In the genomic region with DNA sequence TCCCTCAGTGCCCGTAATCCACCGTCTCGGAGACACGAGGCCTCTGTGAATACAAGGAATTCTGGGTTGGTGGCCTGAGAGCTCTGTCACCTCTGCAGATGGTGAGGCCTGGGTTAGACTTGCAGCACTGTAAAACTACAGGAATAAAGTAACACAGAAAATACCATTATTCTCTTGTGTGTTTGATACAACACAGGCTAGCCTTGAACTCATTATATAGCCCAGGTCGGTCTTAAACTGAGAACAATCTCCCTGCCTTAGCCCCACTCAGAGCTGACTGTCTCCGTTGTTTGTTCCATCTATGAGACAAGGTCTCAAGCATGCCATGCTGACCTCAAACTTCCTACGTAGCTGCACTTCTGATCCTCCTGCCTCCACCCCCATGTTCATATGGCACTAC, we compare ENCODE assay signal across 20 mouse cellular contexts. TPM values are rescaled to one million over a fixed set of nuclear protein-coding genes. Genes with fewer than 3 reads are reported as not detected.
DNase-seq lines count a peak whose midpoint lies in the region; ATAC-seq and TF ChIP-seq lines count a peak whose summit lies in the region.
"Had no signal": no experiment of that assay in that cellular context is flagged by ENCODE, and none has a peak within 500 bp of the region (broad histone marks: within the 10 kb centered on the region; RNA-seq: fewer than 3 reads in every experiment).

No protein-coding gene starts in this region.

- TF ChIP-seq EP300 in heart, postnatal 0 days (IDR thresholded peaks at IDR 0.05; ENCODE audit: low read depth), result no peak

- no peak overlapping the region for H3K4me2 ChIP-seq in heart, embryonic 13.5 days
- no peak overlapping the region for H3K4me2 ChIP-seq in heart, postnatal 0 days (ENCODE audit: low read depth, low read length)
- H3K4me2 ChIP-seq in limb, embryonic 14.5 days (replicated peaks; ENCODE audit: low read depth, low read length, severe bottlenecking), result no peak overlapping the region
- H3K4me2 ChIP-seq: embryonic facial prominence, embryonic 12.5 days; hindbrain, embryonic 12.5 days had no signal

- no peak overlapping the region for H3K4me3 ChIP-seq in heart, embryonic 13.5 days
- H3K4me3 ChIP-seq in heart, postnatal 0 days (ENCODE audit: low read depth, low read length), result no peak overlapping the region
- no peak overlapping the region for H3K4me3 ChIP-seq in limb, embryonic 14.5 days (replicated peaks; ENCODE audit: low read length)
- H3K4me3 ChIP-seq: embryonic facial prominence, embryonic 12.5 days; hindbrain, embryonic 12.5 days had no signal

- TF ChIP-seq POLR2A in limb, embryonic 14.5 days (IDR thresholded peaks at IDR 0.05; ENCODE audit: borderline replicate concordance, extremely low read depth, insufficient read depth, insufficient read length), result no peak

- intact Hi-C loops in heart, postnatal 10 days (cut with DNase I), result no loop called here

- H3K27ac ChIP-seq in heart, embryonic 13.5 days (replicated peaks), result no peak overlapping the region; the same call in 1 of the 2 replicates
- H3K27ac ChIP-seq in heart, postnatal 0 days (ENCODE audit: low read depth), result peak overlapping the region; percentile 54
- peak overlapping the region; percentile 43; the same call in 1 of the 2 replicates for H3K27ac ChIP-seq in limb, embryonic 14.5 days (replicated peaks; ENCODE audit: low read depth, low read length)
- H3K27ac ChIP-seq: embryonic facial prominence, embryonic 12.5 days; hindbrain, embryonic 12.5 days had no signal

- no peak for ATAC-seq in heart, embryonic 13.5 days (ENCODE audit: extremely low read depth, insufficient number of reproducible peaks, low FRiP score, low TSS enrichment)
- no peak for ATAC-seq in heart, postnatal 0 days (ENCODE audit: insufficient read depth, low read depth)
- peak; percentile 54 for ATAC-seq in limb, embryonic 14.5 days (ENCODE audit: low FRiP score, low read depth)
- ATAC-seq: forebrain, embryonic 16.5 days; hindbrain, embryonic 16.5 days; inflammation-experienced regulatory T-cells, adult 6 months; intestine, postnatal 0 days had no signal

- H3K9me3 ChIP-seq in heart, embryonic 13.5 days, result no peaks in the 10 kb centered on the region
- H3K9me3 ChIP-seq in heart, postnatal 0 days (replicated peaks; ENCODE audit: control insufficient read depth, low read length), result no peaks in the 10 kb centered on the region
- H3K9me3 ChIP-seq in limb, embryonic 14.5 days (ENCODE audit: control insufficient read depth, low read length), result no peaks in the 10 kb centered on the region
- H3K9me3 ChIP-seq: embryonic facial prominence, embryonic 12.5 days; hindbrain, embryonic 12.5 days had no signal

- H3K4me1 ChIP-seq in heart, embryonic 13.5 days, result peaks cover 30% of the 10 kb centered on the region
- peaks cover 26% of the 10 kb centered on the region for H3K4me1 ChIP-seq in heart, postnatal 0 days (ENCODE audit: control insufficient read depth, insufficient read depth)
- H3K4me1 ChIP-seq in limb, embryonic 14.5 days (ENCODE audit: control insufficient read depth, insufficient read depth, low read length), result peaks cover 10% of the 10 kb centered on the region; the same call in 1 of the 2 replicates
- H3K4me1 ChIP-seq: embryonic facial prominence, embryonic 12.5 days; hindbrain, embryonic 12.5 days had no signal

- DNase-seq in heart, adult 11 months, result no peak
- DNase-seq in heart, postnatal 0 days (ENCODE audit: low spot score), result no peak
- DNase-seq in heart, postnatal 10 days, result no peak
- no peak for DNase-seq in limb, embryonic 14.5 days (ENCODE audit: low spot score)
- DNase-seq in adipocyte (ENCODE audit: low spot score), result no peak
- no peak for DNase-seq in cerebellum, postnatal 36 days
- DNase-seq: adrenal gland, adult 8-10 months; adrenal gland, postnatal 36 days; cerebellum, adult 11 months; cerebellum, adult 8-10 months; cerebellum, postnatal 14 days; gastrocnemius, postnatal 14 days; kidney, adult 8-10 months had no signal

- no peaks in the 10 kb centered on the region for H3K27me3 ChIP-seq in heart, embryonic 13.5 days (replicated peaks)
- no peaks in the 10 kb centered on the region for H3K27me3 ChIP-seq in heart, postnatal 0 days (ENCODE audit: control insufficient read depth, insufficient read depth, low read length)
- no peaks in the 10 kb centered on the region for H3K27me3 ChIP-seq in limb, embryonic 14.5 days (ENCODE audit: control insufficient read depth, insufficient read depth, low read length)
- H3K27me3 ChIP-seq: embryonic facial prominence, embryonic 12.5 days; hindbrain, embryonic 12.5 days had no signal

- WGBS in heart, embryonic 13.5 days, result 65% methylated on average over 7 of the region's 7 CpGs
- 27% methylated on average over 7 of the region's 7 CpGs for WGBS in heart, postnatal 0 days
- WGBS in limb, embryonic 14.5 days, result 46% methylated on average over 7 of the region's 7 CpGs

- peak overlapping the region; percentile 45 for H3K9ac ChIP-seq in heart, embryonic 13.5 days
- H3K9ac ChIP-seq in heart, postnatal 0 days (replicated peaks; ENCODE audit: low read depth, low read length), result peak overlapping the region; percentile 32; the same call in 1 of the 2 replicates
- no peak overlapping the region for H3K9ac ChIP-seq in limb, embryonic 14.5 days (ENCODE audit: low read depth, low read length, severe bottlenecking)
- H3K9ac ChIP-seq: embryonic facial prominence, embryonic 12.5 days; hindbrain, embryonic 12.5 days had no signal

- peaks cover 3% of the 10 kb centered on the region; the same call in 1 of the 2 replicates for H3K36me3 ChIP-seq in heart, embryonic 13.5 days
- no peaks in the 10 kb centered on the region for H3K36me3 ChIP-seq in heart, postnatal 0 days (replicated peaks; ENCODE audit: control insufficient read depth, insufficient read depth, low read length)
- peaks cover 3% of the 10 kb centered on the region; the same call in 1 of the 2 replicates for H3K36me3 ChIP-seq in limb, embryonic 14.5 days (ENCODE audit: control insufficient read depth, insufficient read depth, low read length)
- H3K36me3 ChIP-seq: embryonic facial prominence, embryonic 12.5 days; hindbrain, embryonic 12.5 days had no signal

- TF ChIP-seq CTCF in heart, postnatal 0 days (IDR thresholded peaks at IDR 0.05; ENCODE audit: low read depth), result no peak

RNA-seq across cellular contexts. Expression of gene Fbxl20, which starts 11.3 kb away (rescaled TPM):
- 10.8 and 17.2 TPM in 2 replicates for polyA plus RNA-seq in heart, embryonic 13.5 days (2015; fragmentation: Nextera tagmentation; extraction: Ambion mirVana)
- total RNA-seq in heart, postnatal 0 days (2014; rRNA removed; ENCODE audit: low replicate concordance), result 8.8 and 12.5 TPM in 2 replicates
- 8.6 and 8.8 TPM in 2 replicates for polyA plus RNA-seq in heart, postnatal 0 days (2015; fragmentation: Nextera tagmentation; extraction: Ambion mirVana)
- 10 to 100 TPM; 21.0 to 27.6 TPM for total RNA-seq in heart, postnatal 10 days (2021)
- 18.4 and 22.5 TPM in 2 replicates for polyA plus RNA-seq in limb, embryonic 14.5 days (2012; rRNA removed)
- polyA plus RNA-seq in limb, embryonic 14.5 days (2014; fragmentation: Nextera tagmentation; extraction: Ambion mirVana), result 17.8 and 18.4 TPM in 2 replicates

RNA-seq across cellular contexts. Expression of gene Med1, which starts 54.2 kb away (rescaled TPM):
- polyA plus RNA-seq in heart, embryonic 13.5 days (2015; fragmentation: Nextera tagmentation; extraction: Ambion mirVana), result 38.1 and 38.5 TPM in 2 replicates
- total RNA-seq in heart, postnatal 0 days (2014; rRNA removed; ENCODE audit: low replicate concordance), result 29.2 and 41.4 TPM in 2 replicates
- polyA plus RNA-seq in heart, postnatal 0 days (2015; fragmentation: Nextera tagmentation; extraction: Ambion mirVana), result 36.7 and 38.1 TPM in 2 replicates
- total RNA-seq in heart, postnatal 10 days (2021), result 10 to 100 TPM; 45.9 to 46.5 TPM
- polyA plus RNA-seq in limb, embryonic 14.5 days (2012; rRNA removed), result 27.9 and 28.5 TPM in 2 replicates
- 51.3 and 59.4 TPM in 2 replicates for polyA plus RNA-seq in limb, embryonic 14.5 days (2014; fragmentation: Nextera tagmentation; extraction: Ambion mirVana)
